Mouse (Mus musculus) right cerebral cortex, postnatal 4 days (tissue): ENCODE data around the gene Upk1b.

Source experiments
- DNase-seq: peaks from one replicate; pipeline ENCODE4 v3.0.0-alpha.2; 2022

The Upk1b gene

DNA sequence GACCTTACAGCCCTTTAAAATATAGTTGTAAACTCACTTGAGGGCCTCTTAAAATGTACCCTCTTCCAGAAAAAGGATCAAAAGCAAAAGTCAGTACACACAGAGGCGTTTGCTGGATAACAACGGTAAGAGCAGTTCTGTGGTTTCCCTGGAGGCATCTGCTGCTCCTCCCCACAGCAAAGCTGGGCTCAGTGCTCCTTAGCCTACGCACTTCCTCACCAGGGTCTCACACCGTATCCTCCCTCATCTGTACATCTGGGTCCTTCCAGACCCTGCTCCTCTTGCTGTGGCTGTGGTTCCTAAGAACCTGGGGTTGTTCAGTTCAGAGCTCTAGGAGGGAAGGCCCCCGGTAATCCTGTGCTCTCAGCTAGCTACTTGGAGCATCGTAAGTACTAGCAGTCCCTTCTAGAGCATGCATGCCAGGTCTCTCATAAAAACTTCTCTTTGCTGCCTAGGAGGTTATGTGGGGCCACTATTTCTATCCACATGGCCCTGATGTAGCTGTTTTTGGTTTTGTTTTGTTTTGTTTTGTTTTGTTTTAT, 39.2 kb downstream of the Upk1b start:
- DNase-seq, result no peak

DNA sequence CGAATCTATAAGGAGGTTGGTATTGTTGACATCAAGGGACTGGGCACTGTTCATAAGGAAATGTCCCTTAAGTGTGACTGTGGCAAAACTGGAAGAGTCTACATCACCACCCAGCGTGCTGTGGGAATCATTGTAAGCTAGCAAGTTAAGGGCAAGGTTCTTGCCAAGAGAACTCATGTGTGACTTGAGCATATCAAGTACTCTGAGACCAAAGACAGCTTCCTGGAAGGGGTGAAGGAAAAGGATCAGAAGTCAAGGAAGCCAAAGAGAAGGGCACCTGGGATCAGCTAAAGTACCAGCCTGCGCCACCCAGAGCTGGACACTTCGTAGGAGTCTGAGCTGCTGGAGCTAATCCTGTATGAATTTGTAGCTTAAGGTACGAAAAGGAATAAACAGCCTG, 39.9 kb downstream of the Upk1b start:
- DNase-seq, result no peak

DNA sequence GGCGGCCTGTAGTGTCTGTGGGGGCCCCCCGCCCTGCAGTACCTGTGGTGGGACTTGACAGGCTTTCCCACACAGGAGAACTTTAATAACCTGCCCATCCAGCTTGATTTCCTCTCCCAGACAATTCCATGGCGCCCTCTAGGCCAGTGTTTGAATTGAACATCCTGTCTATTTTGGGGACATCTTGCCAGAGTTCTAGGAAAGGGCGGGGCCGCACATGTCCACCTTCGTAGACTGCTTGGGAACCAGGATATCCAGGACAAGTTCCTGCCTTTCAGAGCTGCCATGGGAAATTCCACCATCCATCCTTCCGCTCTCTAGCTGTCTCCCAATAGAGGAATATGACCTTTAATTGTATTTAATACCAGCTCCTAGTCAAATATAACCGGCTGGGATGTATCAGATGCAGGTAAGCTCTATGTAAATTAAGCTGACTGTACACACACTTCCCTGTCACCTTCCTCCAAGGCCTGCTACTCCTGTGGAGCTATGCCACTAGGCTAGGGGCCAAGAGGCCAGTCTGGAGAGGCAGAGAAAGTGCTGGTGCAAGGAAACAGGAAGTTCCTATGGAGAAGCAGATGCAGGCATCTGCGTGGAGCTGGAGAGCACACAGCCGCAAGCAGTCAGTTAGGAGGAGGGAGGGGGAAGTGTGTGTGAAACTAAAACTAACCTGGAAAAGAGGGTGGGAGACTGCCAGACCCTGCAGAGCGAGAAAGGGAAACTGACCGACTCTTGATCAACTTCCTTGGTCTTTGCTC, 41.8 kb downstream of the Upk1b start:
- no peak for DNase-seq

DNA sequence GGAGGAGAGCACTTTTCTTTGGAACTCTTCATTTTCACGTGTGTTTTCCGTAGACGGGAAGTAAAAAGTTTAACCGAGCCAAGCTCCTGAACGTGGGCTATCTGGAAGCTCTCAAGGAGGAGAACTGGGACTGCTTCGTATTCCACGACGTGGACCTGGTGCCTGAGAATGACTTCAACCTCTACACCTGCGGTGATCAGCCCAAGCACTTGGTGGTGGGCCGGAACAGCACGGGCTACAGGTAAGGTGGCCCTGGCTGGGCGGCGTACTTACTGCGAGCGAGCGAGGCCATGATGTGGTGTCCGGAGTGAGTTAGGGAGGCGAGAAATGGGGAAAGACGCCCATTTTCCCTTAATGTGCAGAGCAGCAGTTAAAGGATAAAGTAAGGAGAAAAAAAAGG, 42.5 kb downstream of the Upk1b start:
- DNase-seq, result no peak

DNA sequence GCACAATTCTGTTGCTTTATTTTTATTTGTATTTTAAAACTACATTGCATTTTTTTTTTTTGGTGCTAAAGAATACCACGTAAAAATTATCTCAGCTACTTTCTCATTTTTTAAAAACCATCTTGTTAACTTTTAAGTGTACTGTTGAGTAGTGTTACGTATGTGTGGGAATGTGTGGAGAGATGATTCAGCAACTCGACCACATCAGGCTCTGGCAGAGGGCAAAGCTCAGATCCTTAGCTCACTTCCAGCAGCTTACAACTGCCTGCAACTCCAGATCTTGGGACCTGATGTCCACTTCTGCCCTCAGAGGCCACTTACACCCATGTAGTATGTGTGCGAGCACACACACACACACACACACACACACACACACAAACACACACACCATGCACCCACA, 43.6 kb downstream of the Upk1b start:
- DNase-seq, result no peak

DNA sequence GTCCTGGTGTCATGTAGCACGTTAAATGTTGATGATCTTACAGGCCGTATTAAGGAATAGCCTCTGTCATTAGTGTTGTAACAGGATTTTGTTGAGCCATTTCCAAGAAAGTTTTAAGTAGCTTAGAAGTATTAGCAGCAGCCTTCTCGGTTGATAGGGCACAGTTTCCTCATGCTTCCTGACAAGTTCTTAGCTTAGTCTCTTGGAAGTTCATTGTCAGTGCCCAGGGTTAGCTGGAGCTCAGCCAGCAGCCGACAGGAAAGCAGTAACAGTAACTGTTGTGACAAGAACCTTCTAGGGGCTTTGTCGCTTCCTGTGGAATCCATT, 44.0 kb downstream of the Upk1b start:
- no peak for DNase-seq

DNA sequence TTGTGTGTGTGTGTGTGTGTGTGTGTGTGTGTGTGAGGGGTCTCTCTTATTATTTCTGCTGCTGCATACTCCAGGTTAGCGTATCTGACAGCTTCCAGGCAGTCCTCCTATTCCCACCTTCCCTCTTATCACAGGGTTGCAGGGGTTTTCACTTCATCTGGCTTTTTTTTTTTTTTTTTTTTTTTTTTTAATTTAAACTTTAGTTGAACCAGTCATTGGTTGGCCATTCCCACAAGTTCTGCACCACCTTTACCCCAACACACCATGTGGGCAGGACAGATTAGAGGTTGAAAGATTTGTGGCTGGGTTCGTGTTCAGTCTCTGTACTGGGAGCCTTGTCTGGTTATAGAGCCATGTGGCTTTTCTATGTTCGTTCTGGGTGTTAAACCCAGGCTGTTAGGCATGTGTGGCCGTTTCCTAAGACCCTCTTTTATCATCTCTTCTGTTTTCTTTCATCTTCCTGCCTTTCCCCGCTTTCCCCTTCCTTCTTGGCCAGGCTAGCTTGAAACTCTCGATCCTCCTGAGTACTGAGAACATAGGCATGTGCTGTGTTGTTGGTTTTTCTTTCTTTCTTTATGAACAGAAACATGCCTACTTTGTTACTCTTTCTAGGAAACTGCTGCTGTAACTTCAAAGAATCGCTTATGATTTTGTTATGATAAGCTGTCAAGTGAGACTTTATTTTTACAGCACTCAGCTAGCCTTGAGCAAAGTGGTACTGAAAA, 44.5 kb downstream of the Upk1b start:
- DNase-seq, result no peak

DNA sequence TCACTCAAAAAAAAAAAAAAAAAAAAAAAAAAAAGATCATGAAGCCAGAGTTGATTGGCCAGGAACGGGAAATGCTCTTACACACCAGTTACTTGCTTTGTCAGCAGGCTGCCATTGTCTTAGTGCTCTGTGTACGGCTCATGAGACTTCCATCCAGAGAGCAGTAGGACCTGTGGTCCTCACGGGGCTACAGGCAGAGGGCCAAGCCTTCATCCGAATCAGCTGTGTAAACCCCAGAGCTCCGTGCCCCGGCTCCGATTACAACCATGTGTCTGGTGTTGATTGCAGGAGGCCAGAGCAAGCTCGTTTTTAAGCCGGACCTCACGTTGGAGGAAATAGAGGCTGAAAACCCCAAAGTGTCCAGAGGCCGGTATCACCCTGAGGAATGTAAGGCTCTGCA, 46.5 kb downstream of the Upk1b start:
- DNase-seq, result no peak

DNA sequence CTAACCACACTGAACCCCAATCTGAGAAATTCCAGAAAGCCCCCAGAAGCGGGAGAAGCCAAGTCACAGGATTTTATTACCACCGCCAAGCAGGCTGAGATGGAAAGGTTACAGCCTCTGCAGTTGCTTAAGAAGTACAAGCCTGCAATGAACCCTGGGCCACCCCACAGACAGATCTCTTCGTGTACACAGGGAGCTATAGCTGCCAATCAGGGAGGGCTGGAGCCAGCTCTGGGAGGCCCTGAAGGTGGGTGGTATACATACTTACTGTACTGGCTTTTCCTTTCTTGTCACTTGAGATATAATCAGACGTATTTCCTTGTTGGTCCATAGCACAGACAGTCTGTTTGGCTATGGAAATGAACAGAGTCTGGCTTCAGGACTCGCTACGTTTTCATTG, 49.3 kb downstream of the Upk1b start:
- no peak for DNase-seq

DNA sequence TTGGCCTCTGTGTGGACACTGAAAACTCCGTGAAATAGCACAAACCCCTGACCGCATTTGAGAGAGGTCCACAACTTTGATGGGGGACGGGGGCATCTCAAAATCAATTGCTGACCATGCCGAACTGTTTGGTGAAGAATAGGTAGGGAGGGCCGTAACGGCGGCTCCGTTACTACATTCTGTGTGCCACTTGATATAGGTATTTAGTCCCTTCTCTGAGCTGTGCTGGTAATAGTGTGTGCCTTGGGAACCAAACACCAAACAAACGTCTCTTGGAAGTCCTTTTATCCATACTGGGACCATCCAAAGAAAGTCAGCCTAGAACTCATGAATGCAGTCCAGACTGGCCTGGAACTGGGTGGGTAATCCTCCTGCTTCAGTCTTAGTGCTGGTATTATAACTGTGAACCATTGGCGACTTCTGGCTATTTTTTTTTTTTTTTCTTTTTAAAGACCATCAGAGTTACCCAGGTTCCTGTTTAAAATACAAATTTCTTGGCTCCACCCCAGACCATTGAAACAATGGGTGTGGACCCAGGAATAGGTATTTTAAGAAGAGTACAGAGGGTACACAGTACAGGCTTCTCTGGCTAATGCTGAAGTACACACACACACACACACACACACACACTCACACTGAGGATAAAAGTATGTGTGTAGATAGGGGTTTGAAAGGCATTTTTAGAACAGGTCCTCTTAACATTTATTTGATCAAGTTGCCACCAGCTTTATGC, 56.0 kb downstream of the Upk1b start:
- no peak for DNase-seq

DNA sequence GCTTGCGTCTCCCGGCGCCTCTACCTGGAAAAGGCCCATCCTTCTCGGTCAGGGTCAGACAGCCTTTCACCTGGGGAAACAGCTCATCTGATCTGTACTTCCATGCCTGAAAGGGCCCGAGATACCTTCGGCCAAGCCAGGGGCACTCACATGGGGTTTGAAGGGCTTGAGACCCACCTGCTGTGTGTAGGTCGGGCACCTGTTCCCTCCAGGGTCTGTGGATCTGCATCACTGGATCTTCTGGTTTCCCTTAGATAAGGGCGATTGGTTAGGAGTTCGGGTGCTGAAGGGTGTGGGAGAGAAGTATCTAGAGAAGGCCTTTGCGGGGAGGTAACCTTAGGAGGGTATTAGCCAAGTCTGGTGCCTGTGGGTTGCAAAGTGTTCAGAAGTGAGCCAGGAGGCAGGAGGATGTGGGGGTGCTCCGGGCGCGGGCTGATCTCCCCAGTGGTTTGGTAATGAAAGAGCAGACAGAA, 57.4 kb downstream of the Upk1b start:
- DNase-seq, result peak; percentile 17

DNA sequence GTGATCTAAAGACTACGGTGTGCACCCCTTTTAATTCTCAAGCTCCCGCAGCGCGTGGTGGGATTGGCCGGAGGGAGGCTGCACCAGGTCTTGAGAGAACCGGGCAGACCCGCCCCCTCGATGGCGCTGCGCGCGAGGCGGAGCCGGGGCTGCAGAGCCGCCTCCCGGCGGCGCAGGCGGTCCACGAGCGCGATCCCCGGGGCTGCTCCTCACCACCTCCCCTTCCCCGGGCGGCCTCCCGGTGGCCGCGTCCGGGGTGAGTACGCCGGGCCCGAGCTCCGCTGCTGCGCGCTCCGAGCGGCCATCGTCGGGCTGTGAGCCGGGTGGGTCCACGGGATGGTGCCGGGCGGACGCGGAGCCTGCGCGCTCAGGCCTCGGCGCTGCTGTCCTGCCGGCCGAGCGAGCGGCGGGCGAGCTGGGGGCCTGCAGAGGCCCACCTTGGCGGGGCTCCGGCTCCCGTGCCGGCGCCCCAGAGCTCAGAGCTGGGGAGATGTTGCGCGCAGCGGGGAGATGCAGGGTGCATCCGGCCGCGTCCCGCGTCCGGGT, 57.9 kb downstream of the Upk1b start, which contains the start of gene B4galt4:
Gene B4galt4 (plus strand): TSS at position 152 of the 546 bp plus-strand sequence.
- DNase-seq, result peak; percentile 79

DNA sequence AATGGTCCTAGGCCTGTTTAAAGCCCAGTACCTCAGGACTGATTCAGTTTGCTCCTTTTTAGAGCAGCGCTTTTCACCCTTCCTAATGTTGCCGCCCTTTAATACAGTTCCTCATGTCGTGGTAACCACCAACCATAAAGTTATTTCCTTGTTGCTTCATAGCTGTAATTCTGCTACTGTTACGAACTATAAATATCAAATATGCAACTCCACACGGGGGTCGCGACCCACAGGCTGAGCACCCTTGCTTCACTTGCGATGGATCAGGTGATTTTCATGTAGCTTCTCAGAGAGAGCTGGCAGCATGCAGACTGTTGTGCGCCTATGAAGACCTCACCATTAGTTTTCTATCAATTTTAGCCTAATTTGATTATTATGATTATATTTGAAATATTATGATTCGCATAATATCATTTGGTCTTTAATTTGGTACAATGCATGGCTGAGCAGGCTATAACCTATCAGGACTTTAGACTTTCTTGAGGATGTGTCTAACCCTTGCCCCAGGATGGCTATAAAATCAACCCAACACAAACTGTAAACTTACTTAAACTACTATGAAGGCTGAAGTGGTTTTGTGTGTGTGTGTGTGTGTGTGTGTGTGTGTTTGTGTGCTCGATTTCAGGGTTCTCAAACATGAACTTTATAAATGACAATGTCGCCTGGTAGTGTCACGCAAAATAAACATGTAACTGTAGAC, 58.8 kb downstream of the Upk1b start:
- no peak for DNase-seq

DNA sequence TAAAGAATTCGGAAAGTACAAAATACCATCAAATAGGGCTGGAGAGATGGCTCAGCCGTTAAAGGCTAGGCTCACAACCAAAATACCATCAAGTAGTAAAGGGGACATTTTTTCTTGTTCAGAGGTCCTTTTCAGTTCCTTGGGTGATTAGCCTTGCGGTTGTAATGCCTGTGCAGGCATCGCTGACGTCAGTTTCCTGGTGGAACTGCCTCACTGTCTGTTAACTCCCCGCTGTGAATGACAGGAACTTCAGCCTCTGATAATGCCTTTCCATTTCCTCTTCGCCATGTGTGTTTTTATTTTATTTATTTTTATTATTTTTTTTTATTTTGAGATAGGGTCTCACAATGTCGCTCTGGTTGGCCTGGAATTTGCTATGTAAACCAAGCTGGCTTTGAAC, 69.2 kb downstream of the Upk1b start:
- DNase-seq, result no peak

DNA sequence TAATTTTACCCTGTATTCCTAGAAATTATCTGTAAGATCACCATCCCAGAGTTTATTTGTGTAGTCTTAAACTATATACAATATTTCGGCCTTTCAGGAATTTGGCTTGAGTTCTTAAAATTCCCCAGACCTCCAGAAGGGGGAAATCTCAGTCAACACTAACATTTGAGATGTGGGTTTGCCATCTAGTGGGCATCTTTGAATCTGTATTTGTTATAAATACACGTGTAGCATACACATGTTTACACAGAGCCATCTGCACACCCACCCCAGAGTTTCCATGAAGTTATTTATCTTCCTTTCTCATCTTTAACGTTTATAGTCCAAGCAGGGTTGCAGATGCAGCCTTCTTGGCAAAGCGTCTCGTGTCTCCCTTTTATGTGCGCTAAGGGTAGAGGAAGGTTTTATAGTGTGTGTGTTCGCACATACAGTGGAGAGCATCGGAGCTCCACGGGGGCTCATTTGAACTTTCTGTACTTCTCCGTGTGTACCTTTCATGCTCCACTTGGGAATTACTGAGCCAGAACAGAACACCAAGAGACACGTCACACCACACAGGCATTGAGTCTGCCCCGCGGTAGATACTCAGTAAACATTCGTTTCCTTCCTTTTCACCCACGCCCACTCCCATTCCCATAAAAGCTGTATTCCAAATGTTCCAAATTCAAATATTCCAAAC, 70.4 kb downstream of the Upk1b start:
- DNase-seq, result no peak

DNA sequence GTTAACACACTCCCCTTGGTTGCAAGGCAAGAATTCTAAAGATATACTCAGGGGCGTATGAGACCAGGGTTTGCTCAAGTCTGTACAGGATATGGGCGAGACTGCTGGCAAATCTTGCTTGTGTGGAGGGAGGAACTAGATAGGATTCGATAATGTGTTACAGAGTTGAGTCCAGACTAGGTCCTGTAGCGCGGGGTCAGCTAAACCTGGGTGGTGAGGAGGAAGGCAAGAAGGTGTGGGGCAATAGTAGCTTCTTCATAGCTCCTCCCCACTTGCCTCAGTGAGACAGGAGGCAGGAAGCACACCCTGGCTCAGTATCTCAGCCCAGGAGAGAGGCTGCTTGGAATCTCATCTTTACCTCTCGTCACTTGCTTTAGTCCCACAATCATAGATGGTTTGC, 71.0 kb downstream of the Upk1b start:
- no peak for DNase-seq

DNA sequence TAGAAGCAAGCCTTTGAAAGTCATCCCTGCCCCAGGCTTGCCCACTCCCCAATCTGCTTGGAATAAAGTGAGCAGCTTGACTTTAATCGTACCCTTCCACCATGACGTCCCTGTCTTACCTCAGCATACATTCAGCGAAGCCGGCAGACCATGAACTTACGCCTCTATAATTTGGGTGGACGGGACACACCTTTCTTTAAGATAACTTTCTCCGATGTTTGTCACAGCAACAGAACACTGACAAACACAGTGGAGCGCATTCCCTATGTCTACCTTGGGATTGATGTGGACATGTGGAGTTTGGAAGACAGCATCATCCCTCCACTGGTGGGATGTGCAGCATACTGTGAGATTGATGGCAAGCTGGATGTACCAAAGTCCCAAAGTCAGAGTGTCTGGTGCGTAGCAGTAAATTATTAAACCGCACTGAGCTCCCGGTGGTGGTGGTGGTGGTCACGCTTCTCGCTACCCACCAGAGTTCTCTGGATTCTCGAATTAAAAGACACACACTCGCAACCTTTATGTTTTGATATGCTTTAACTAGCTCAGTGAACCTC, 71.5 kb downstream of the Upk1b start:
- DNase-seq, result no peak

DNA sequence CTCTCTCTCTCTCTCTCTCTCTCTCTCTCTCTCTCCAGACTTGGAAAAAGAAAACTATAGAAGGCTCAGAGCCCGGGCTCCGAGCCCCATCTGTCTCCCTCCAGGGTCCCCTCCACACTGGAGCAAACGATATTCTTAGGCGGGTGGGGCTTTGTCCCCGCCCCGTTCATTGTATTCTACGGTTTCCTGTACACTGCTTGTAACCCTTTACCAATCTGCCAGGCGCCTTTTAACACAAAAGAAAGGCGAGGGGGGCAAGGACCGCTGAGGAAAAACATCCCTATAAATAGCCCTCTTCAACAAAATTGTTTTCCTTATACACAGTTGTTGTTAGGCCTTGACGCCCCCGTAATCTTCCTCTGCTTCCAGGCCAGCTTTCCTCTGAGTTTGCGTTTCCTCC, 75.2 kb downstream of the Upk1b start:
- no peak for DNase-seq

DNA sequence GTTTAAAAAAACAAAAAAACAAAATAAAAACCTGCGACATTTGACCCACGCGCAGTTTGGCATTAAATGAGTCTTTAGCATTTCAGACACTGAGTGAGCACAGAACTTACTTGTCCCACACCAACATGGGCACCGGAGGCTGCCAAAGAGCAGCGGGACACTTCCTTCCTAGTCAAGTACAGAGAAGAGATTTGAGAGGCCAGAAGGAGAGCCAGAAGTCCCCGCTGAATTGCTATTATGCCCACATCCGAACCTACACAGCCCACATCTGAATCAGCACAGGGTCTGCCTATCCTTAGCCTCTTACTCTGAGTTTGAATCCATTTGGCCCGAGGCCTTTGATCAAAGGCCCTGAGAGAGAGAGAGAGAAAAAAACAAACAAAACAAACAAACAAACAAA, 75.9 kb downstream of the Upk1b start:
- no peak for DNase-seq
